Mouse (Mus musculus) 416B (cell line): ENCODE results near the gene Bcas3.

Source experiments
- DNase-seq: peaks from one replicate; pipeline ENCODE4 v3.0.0; 2011; ENCODE audit warnings: low read depth

Gene Bcas3

GRCm38 (mm10) chr11:85529531-85530285 lies 176.7 kb downstream of the Bcas3 start:
- peak; percentile 76 for DNase-seq

GRCm38 (mm10) chr11:85540989-85541388 lies 188.0 kb downstream of the Bcas3 start:
- no peak for DNase-seq

- no peak for DNase-seq
Measured at GRCm38 (mm10) chr11:85543311-85543710, 190.3 kb downstream of the Bcas3 start.

- peak; percentile 86 for DNase-seq
Measured at GRCm38 (mm10) chr11:85545602-85546001, 192.6 kb downstream of the Bcas3 start.

- DNase-seq, result no peak
Measured at GRCm38 (mm10) chr11:85547966-85548365, 195.0 kb downstream of the Bcas3 start.

GRCm38 (mm10) chr11:85549651-85550050 lies 196.7 kb downstream of the Bcas3 start:
- DNase-seq, result no peak

DNA sequence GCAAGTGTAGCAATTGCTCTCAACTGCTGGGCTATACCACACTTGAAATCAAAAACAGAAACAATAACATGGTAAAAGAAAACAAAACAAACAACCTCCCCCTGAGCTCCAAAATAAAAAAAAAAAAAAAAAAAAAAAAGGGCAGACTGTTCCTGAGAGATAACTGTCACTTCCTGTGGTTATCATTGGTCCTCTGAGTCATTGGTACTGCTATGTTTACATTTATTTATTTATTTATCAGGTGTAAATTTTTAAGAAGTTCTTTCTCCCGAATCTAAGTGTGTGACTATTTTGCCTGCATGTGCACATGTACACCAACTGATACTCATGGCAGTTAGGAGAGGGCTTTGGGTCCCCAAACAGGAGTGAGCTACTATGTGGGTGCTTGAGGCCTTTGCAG lies 202.1 kb downstream of the Bcas3 start:
- DNase-seq, result peak; percentile 82

DNA sequence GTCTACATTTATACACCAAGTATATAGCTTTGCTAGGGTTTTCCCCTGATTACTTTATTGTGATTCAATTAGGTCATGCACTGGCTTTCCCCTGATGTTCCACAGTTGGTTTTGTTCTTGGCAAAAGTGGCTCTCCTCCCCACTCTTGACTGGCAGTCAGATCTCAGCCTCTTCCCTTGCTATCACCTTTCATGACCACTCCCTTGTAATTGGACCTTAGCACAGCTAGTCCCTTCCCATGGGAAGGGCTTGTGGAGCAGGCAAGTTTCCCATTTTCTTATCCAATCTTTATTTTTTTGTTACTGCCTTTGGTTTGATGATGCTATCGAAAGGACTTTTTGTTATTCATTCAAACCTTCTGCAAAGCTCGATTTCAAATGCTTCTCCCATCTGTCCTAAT lies 202.8 kb downstream of the Bcas3 start:
- no peak for DNase-seq

DNA sequence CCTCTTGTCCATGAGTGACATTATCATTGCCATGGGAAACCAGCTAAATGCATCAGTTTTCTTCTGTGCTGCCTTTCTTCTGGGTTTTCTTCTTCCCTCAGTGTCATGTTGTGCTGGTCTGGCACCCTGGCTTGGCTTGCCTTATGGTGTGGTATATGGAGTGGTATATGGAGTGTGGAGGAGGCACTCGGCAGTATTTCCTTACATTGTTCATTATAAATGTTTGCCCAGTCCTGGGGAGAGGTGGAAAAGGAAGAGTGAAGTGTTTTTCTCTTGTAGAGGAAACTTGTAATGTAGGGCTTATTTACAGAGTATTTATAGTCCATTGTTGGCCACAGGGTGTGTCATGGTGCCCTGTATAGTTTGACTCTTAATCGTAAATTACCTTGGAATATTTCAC lies 212.1 kb downstream of the Bcas3 start:
- DNase-seq, result no peak

- no peak for DNase-seq
Measured at GRCm38 (mm10) chr11:85571040-85571439, 218.1 kb downstream of the Bcas3 start.

- DNase-seq, result no peak
Measured at GRCm38 (mm10) chr11:85571936-85572335, 219.0 kb downstream of the Bcas3 start.

DNA sequence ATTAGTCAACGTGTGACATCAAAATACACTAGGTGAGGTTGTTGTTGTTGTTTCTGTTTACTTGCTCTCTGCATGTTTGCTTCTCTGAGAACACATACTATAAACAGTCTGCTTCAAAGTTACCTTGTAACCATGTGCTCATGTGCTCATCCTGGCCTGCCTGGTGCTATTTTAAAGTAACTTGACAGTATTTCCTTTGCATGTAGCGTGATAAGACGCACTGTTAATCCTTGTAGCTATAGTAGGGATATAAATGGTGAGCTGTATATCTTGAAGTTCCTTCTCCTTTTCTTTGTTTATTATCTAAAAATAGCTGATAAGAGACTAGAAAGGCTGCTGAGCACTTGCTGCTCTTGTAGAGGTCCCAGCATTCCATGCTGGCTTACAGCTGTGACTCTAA lies 219.6 kb downstream of the Bcas3 start:
- no peak for DNase-seq

GRCm38 (mm10) chr11:85574496-85574895 lies 221.5 kb downstream of the Bcas3 start:
- no peak for DNase-seq

- DNase-seq, result no peak
Measured at GRCm38 (mm10) chr11:85577816-85578645, 225.1 kb downstream of the Bcas3 start.

- DNase-seq, result no peak
Measured at GRCm38 (mm10) chr11:85584086-85584485, 231.1 kb downstream of the Bcas3 start.

- no peak for DNase-seq
Measured at GRCm38 (mm10) chr11:85593636-85594035, 240.7 kb downstream of the Bcas3 start.

DNA sequence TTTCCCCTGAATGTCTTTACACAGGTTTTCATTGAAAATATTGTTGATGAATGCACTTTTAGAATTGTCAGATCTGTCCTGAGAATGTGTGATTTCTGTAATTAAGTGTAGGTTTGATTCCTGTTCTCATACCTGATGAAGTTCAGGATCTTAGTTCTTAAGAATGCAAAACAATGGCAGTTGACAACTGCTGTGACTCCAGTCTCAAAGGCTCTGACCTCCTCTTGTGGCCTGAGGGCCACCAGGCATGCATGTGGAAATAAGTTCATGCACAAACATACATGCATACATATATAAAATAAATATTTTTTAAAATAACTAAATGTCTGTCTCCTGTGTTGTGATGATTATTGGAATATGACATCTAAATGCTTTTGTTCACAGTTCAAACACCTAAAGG lies 246.3 kb downstream of the Bcas3 start:
- DNase-seq, result no peak

GRCm38 (mm10) chr11:85603546-85604322 lies 250.8 kb downstream of the Bcas3 start:
- DNase-seq, result no peak

GRCm38 (mm10) chr11:85609303-85609940 lies 256.5 kb downstream of the Bcas3 start:
- DNase-seq, result peak; percentile 17

DNA sequence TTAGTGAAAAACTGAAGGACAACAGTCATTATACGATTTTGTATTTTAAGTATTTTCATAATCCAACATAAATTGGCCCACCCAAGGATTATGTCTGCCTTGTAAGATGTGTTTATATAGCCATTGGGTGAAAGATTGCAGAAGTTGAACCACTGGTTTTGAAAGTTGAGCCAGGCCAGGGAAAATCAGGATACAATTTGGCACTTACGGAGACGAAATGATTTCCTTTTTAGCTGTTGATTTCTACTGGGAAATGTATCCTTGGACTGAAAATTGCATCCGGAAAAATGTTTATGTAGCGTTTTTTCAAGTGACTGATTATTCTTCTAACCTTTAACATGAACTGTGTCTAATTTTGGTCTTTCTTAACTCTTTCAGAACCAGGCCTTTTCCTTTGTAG lies 260.1 kb downstream of the Bcas3 start:
- no peak for DNase-seq

DNA sequence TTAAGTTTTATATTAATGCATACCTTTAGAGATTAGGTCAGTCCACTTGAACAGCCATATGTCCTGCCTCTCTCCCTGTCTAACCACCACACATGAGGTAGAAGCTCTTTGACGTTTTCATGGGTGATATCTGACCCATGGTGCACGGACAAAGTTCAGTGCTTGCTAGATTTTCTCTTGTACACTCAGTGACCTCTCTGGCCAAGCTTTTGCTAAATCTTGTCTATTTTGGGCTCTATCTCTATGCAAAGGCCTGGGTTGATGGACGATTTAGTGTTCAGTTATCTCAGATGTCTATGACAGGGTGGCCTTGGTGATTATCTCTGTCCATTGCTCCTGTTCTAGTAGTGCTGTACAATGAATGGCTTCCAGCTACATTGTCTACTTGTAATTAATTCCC lies 260.6 kb downstream of the Bcas3 start:
- DNase-seq, result no peak

GRCm38 (mm10) chr11:85614431-85614830 lies 261.5 kb downstream of the Bcas3 start:
- DNase-seq, result no peak
